Mouse (Mus musculus) 3134 (cell line): Measurements from ENCODE around the gene Usp9x.

Experiments used
- DNase-seq: peaks from one replicate; pipeline ENCODE4 v3.0.0-alpha.2; 2011; ENCODE audit warnings: low spot score; ENCODE audit not compliant: insufficient read length; ENCODE audit errors: extremely low read depth

Usp9x gene

GRCm38 (mm10) chrX:13071776-13072460, 620 bp downstream of the Usp9x start:
- peak; percentile 83 for DNase-seq

GRCm38 (mm10) chrX:13072461-13072982, 1.2 kb downstream of the Usp9x start:
- DNase-seq, result peak; percentile 73

- no peak for DNase-seq
These were observed 14.3 kb downstream of the Usp9x start for GRCm38 (mm10) chrX:13085621-13086020.

- DNase-seq, result no peak
These were observed 25.7 kb downstream of the Usp9x start for GRCm38 (mm10) chrX:13096985-13097384.

- no peak for DNase-seq
These were observed 135.2 kb downstream of the Usp9x start for GRCm38 (mm10) chrX:13206514-13206913.

- peak; percentile 71 for DNase-seq
These were observed 136.4 kb downstream of the Usp9x start for GRCm38 (mm10) chrX:13207512-13208341.

- no peak for DNase-seq
These were observed 137.1 kb downstream of the Usp9x start for GRCm38 (mm10) chrX:13208404-13208803.

GRCm38 (mm10) chrX:13214275-13214674, 143.0 kb downstream of the Usp9x start:
- DNase-seq, result no peak
